Mouse (Mus musculus) cortical plate, adult 2 months (tissue): ENCODE measurements around the gene Calhm3.

ENCODE experiments used
- CTCF ChIP-seq: fragments of 200-500 bp; IDR thresholded peaks from 2 replicates; pipeline ENCODE4 v1.5.1; 2011; ENCODE audit warnings: mild to moderate bottlenecking, control low read depth, low read length; ENCODE audit not compliant: insufficient read depth; ENCODE audit errors: extremely low read depth
- POLR2A ChIP-seq: fragments of 200-500 bp; IDR thresholded peaks from 2 replicates; pipeline ENCODE4 v1.6.1; 2011; ENCODE audit warnings: mild to moderate bottlenecking, low read length, control low read depth; ENCODE audit not compliant: insufficient read depth; ENCODE audit errors: extremely low read depth

GRCm38 (mm10) chr19:47167617-47168214 lies 10.2 kb upstream of the Calhm3 start:
- TF ChIP-seq POLR2A (no peak), CTCF (no peak)
